Mouse (Mus musculus): ENCODE measurements at regions not wholly inside any gene's neighbourhood (a gene's known extent, or its start where the extent isn't known, plus 50 kb on each side); places are given as distances from the start of the nearest gene placed in this dataset.

GRCm38 (mm10) chr9:27694805-27695593, 95.6 kb upstream of the Opcml start:
- in situ Hi-C loops (cut with MboI, MseI): no loop called here

- in situ Hi-C loops (cut with MboI, MseI): no loop called here
Measured at GRCm38 (mm10) chr9:27701559-27701958, 89.0 kb upstream of the Opcml start.

DNA sequence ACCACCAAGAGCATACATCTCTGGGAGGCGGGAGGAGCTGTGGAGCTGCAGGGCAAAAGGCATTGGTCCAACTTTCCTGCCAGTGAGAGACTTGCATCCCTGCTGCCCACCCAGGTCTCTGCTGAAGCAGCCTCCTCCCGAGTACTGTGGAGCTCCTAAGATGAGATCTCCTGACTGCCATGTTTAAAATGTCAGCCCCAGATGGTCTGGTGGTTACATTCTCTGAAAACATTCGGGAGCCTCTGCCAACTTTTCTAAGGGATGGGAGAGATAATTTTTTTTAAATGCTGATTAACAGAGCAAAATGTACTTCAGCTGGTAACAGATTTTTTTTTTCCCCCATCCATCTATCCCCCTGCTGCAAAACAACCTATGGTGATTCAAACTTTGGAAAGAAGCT, 88.4 kb upstream of the Opcml start:
- in situ Hi-C loops (cut with MboI, MseI): no loop called here

DNA sequence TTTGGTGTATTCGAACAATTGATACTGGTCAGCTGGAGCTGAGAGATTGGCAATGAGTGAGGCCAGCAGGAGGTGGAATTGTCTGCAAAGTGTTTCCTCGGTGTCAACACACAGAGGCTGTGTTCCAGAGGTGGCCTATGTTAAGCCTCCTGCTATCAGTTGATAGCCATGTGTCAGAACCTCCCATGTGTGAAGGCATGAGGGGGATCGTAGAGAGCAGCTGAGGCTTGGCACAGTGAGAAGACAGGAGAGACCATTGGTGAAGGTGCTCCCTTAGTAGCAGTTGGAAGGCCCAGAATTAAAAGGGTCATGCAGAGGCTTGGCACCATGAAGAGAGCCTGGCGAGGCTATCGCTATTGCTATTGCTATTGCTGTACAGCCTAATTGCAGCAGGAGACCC, 86.6 kb upstream of the Opcml start:
- in situ Hi-C loops (cut with MboI, MseI): no loop called here

GRCm38 (mm10) chr9:27723840-27724408, 66.7 kb upstream of the Opcml start:
- in situ Hi-C loops (cut with MboI, MseI): no loop called here

- in situ Hi-C loops (cut with MboI, MseI): no loop called here
Measured at GRCm38 (mm10) chr9:27724576-27724975, 66.0 kb upstream of the Opcml start.

GRCm38 (mm10) chr9:27728652-27729557, 61.7 kb upstream of the Opcml start:
- in situ Hi-C loops (cut with MboI, MseI): no loop called here

DNA sequence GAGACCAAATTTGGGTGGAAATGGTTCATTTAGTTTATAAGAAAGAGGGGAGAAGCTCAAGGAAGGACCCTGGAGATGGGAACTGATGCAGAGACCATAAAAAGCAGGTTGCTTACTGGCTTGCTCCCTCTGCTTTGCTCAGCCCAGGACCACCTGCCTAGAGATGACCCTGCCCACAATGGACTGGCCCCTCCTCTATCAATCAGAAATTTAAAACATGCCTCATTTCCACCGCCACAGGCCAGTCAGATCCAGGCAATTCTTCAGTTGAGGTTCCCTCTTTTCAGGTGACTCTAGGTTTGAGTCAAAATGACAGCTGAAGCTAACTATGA, 61.1 kb upstream of the Opcml start:
- in situ Hi-C loops (cut with MboI, MseI): no loop called here

- in situ Hi-C loops (cut with MboI, MseI): loop anchor here (5.0 kb wide), 1 partner anchor 327 kb away; no protein-coding TSS in a partner anchor
Measured at GRCm38 (mm10) chr9:27739287-27739686, 51.3 kb upstream of the Opcml start.

All from regulatory T cell (primary cell).